Mouse (Mus musculus): ENCODE data around the gene Aldh3a1. TPM values are rescaled to one million over a fixed set of nuclear protein-coding genes. Genes with fewer than 3 reads are reported as not detected.

The Aldh3a1 gene
- polyA plus RNA-seq, 1 experiment from 2014 or later = not detected

DNA sequence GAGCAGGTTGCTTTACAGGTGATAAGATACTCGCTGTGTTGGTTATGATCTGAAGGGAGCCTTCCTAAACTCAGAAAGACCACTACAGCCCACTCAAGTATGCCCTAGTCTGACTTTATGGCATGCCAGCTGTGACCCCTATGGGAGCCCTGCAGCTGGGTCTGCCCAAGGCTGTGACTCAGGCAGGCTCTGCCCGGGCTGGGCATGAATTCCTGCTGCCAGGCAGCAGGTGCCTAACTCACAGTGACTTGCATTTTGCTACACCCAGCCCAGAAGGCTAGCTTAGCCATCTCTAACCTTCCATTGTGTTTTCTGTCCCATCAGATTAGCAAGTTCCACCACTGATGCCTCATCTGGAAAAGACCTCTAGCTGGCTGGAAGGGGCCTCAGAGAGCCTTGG lies 4.5 kb upstream of the Aldh3a1 start:
- Histone ChIP-seq H3K36me3 (ENCODE audit: control insufficient read depth, insufficient read depth, low read length) (no peaks in the 10 kb centered on the region), H3K27ac (ENCODE audit: low read depth) (no peak overlapping the region), H3K9me3 (ENCODE audit: control insufficient read depth, low read length) (no peaks in the 10 kb centered on the region), H3K9ac (ENCODE audit: low read length) (no peak overlapping the region), H3K4me3 (ENCODE audit: low read depth, low read length) (no peak overlapping the region), H3K4me1 (replicated peaks; ENCODE audit: control insufficient read depth, insufficient read depth, low read length) (no peaks in the 10 kb centered on the region), H3K4me2 (ENCODE audit: low read length) (no peak overlapping the region), H3K27me3 (replicated peaks; ENCODE audit: control insufficient read depth, insufficient read depth, low read length) (no peaks in the 10 kb centered on the region)
- 74% methylated on average over 2 of the region's 2 CpGs for WGBS
- DNase-seq (ENCODE audit: low spot score) (no peak), ATAC-seq (replicated peaks; ENCODE audit: low FRiP score, low TSS enrichment, low read depth) (no peak)

DNA sequence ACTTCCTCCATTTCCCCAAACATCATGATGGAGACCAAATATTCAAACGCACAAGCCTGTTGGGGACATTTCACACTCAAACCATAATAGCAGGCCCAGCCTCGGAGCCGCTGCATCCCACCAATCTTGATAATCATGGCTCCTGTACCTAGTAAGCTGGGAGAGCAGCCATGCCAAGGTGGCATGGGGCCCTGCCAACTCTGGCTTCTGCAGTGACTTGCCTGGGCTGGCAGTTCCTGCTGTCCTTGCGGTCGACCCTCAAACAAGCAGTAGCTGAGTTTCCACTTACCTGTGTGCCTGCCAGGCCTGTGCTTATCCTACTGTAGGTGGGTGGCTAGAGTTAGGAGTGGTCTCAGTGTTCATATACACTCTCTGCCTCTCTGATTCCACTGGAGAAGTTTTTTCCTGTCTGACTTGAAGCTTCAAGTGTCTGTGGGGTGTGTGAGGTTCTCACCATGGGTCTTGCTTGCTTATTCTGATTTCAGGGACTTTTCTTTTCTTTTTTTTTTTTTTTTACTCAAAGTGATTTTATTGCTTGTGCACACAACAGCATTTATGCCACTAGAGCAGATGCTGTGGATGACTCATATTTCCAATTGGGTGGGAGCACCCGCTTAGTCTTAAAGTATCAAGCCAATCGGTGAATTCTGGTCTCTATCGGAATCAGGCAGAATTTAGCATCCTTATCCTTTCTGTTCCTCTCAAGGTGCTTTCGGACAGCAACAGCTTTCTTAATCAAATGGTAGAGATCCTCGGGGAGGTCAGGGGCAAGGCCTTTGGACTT lies 2.0 kb upstream of the Aldh3a1 start:
- no peak for ATAC-seq (replicated peaks; ENCODE audit: low FRiP score, low TSS enrichment, low read depth)
- WGBS = 92% methylated on average over 10 of the region's 10 CpGs
- no peaks in the 10 kb centered on the region for H3K27me3 ChIP-seq (replicated peaks; ENCODE audit: control insufficient read depth, insufficient read depth, low read length)

DNA sequence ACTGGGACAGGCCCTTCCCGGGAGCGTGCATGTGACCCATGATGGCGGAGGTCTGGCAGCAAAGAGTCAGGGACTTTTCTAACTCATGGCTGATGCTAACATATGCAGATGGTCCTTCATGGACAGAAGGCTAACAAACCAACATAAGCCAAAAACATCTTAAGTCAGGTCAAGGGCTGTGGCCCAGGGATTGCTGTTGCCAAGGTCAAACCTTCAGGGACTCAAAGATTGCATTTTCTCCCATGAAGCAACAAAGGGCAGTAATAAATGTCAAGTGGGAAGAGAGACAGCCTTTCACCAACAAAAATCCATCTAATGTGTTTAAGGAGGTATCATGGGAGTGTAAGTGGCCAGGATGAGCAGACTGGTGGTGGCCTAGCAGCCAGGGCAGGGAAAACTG lies 1.2 kb upstream of the Aldh3a1 start:
- no peak for ATAC-seq (replicated peaks; ENCODE audit: low FRiP score, low TSS enrichment, low read depth)
- H3K27me3 ChIP-seq (replicated peaks; ENCODE audit: control insufficient read depth, insufficient read depth, low read length) = no peaks in the 10 kb centered on the region
- no peak for DNase-seq (ENCODE audit: low spot score)
- no peaks in the 10 kb centered on the region for H3K36me3 ChIP-seq (ENCODE audit: control insufficient read depth, insufficient read depth, low read length)
- H3K9ac ChIP-seq (ENCODE audit: low read length) = no peak overlapping the region
- no peaks in the 10 kb centered on the region for H3K4me1 ChIP-seq (replicated peaks; ENCODE audit: control insufficient read depth, insufficient read depth, low read length)
- 94% methylated on average over 3 of the region's 3 CpGs for WGBS
- H3K27ac ChIP-seq (ENCODE audit: low read depth) = no peak overlapping the region
- no peak overlapping the region for H3K4me3 ChIP-seq (ENCODE audit: low read depth, low read length)
- H3K4me2 ChIP-seq (ENCODE audit: low read length) = no peak overlapping the region
- no peaks in the 10 kb centered on the region for H3K9me3 ChIP-seq (ENCODE audit: control insufficient read depth, low read length)

More for the DNA sequence above, 2.0 kb upstream of the Aldh3a1 start:
- Histone ChIP-seq H3K27ac (ENCODE audit: low read depth) (no peak overlapping the region), H3K4me1 (replicated peaks; ENCODE audit: control insufficient read depth, insufficient read depth, low read length) (no peaks in the 10 kb centered on the region), H3K9me3 (ENCODE audit: control insufficient read depth, low read length) (no peaks in the 10 kb centered on the region), H3K36me3 (ENCODE audit: control insufficient read depth, insufficient read depth, low read length) (no peaks in the 10 kb centered on the region), H3K9ac (ENCODE audit: low read length) (no peak overlapping the region), H3K4me2 (ENCODE audit: low read length) (no peak overlapping the region), H3K4me3 (ENCODE audit: low read depth, low read length) (no peak overlapping the region)
- DNase-seq (ENCODE audit: low spot score) = no peak

DNA sequence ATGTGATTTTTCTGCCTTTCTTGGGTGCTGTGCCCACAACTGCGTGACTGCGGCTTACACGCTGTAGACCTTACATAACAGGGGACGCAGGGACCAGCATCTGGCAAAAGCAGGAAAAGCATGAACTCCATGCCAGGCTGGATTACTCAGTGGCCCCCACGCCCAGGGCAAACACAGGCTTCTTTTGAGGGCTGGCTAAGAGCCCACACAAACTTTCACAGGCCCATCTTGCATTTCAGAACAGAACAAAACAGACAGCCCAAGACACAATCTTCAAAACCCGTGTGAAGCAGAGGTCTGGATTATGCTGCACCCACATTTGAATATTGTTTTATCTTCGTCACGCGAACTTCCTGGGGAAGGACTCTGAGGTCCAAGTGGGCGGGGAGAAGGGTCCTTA lies 979 bp downstream of the Aldh3a1 start:
- DNase-seq (ENCODE audit: low spot score) (no peak), ATAC-seq (replicated peaks; ENCODE audit: low FRiP score, low TSS enrichment, low read depth) (no peak)
- H3K4me1 ChIP-seq (replicated peaks; ENCODE audit: control insufficient read depth, insufficient read depth, low read length) = no peaks in the 10 kb centered on the region
- no peak overlapping the region for H3K27ac ChIP-seq (ENCODE audit: low read depth)
- WGBS = 80% methylated on average over 10 of the region's 10 CpGs
- H3K4me3 ChIP-seq (ENCODE audit: low read depth, low read length) = no peak overlapping the region
- no peaks in the 10 kb centered on the region for H3K9me3 ChIP-seq (ENCODE audit: control insufficient read depth, low read length)
- H3K36me3 ChIP-seq (ENCODE audit: control insufficient read depth, insufficient read depth, low read length) = no peaks in the 10 kb centered on the region
- H3K27me3 ChIP-seq (replicated peaks; ENCODE audit: control insufficient read depth, insufficient read depth, low read length) = peaks cover 13% of the 10 kb centered on the region; the same call in 1 of the 2 replicates
- H3K9ac ChIP-seq (ENCODE audit: low read length) = no peak overlapping the region
- H3K4me2 ChIP-seq (ENCODE audit: low read length) = no peak overlapping the region

DNA sequence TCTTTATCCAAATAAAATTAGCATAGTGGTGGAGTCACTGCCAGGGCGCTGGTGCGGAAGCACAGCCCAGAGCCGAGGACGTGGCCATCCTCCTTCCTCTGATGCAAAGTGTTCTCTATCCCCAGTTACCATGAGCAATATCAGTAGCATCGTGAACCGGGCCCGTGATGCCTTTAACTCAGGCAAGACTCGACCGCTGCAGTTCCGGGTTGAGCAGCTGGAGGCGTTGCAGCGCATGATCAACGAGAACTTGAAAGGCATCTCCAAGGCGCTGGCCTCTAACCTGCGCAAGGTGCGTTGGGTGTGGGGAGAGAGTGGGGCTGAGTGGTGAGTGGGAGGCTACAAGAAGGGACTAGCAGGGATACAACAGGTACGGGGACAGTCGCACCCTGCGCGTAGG lies 4.8 kb downstream of the Aldh3a1 start:
- no peak overlapping the region for H3K4me3 ChIP-seq (ENCODE audit: low read depth, low read length)
- peaks cover 13% of the 10 kb centered on the region; the same call in 1 of the 2 replicates for H3K27me3 ChIP-seq (replicated peaks; ENCODE audit: control insufficient read depth, insufficient read depth, low read length)
- H3K36me3 ChIP-seq (ENCODE audit: control insufficient read depth, insufficient read depth, low read length) = no peaks in the 10 kb centered on the region
- H3K4me1 ChIP-seq (replicated peaks; ENCODE audit: control insufficient read depth, insufficient read depth, low read length) = no peaks in the 10 kb centered on the region
- ATAC-seq (replicated peaks; ENCODE audit: low FRiP score, low TSS enrichment, low read depth) (no peak), DNase-seq (ENCODE audit: low spot score) (no peak)
- no peak overlapping the region for H3K9ac ChIP-seq (ENCODE audit: low read length)
- no peak overlapping the region for H3K27ac ChIP-seq (ENCODE audit: low read depth)
- WGBS = 36% methylated on average over 20 of the region's 20 CpGs
- H3K4me2 ChIP-seq (ENCODE audit: low read length) = no peak overlapping the region
- H3K9me3 ChIP-seq (ENCODE audit: control insufficient read depth, low read length) = no peaks in the 10 kb centered on the region

DNA sequence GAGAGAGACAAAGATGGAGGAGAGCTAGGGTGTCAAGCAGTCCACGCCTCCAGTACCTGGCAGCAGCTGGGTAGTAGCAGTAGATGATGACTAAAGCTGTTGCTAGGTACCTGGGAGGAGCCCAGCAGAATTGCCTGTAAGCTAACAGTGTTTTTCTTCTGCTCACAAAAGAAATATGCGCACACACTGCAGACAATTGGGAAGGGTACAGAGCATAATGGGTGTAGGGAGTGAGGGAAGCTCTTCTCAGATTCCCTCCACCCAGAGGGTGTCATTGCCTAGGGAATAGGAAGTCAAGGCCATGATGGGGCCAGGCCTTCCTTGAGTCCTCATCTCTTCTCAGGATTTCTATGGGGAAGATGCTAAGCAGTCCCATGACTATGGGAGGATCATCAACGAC lies 8.6 kb downstream of the Aldh3a1 start:
- ATAC-seq (replicated peaks; ENCODE audit: low FRiP score, low TSS enrichment, low read depth) = no peak
- Histone ChIP-seq H3K9ac (ENCODE audit: low read length) (no peak overlapping the region), H3K4me2 (ENCODE audit: low read length) (no peak overlapping the region), H3K36me3 (ENCODE audit: control insufficient read depth, insufficient read depth, low read length) (no peaks in the 10 kb centered on the region), H3K9me3 (ENCODE audit: control insufficient read depth, low read length) (no peaks in the 10 kb centered on the region), H3K4me1 (replicated peaks; ENCODE audit: control insufficient read depth, insufficient read depth, low read length) (no peaks in the 10 kb centered on the region), H3K4me3 (ENCODE audit: low read depth, low read length) (no peak overlapping the region), H3K27ac (ENCODE audit: low read depth) (no peak overlapping the region), H3K27me3 (replicated peaks; ENCODE audit: control insufficient read depth, insufficient read depth, low read length) (peaks cover 13% of the 10 kb centered on the region; the same call in 1 of the 2 replicates)
- no peak for DNase-seq (ENCODE audit: low spot score)
- WGBS = 79% methylated on average over 3 of the region's 3 CpGs

DNA sequence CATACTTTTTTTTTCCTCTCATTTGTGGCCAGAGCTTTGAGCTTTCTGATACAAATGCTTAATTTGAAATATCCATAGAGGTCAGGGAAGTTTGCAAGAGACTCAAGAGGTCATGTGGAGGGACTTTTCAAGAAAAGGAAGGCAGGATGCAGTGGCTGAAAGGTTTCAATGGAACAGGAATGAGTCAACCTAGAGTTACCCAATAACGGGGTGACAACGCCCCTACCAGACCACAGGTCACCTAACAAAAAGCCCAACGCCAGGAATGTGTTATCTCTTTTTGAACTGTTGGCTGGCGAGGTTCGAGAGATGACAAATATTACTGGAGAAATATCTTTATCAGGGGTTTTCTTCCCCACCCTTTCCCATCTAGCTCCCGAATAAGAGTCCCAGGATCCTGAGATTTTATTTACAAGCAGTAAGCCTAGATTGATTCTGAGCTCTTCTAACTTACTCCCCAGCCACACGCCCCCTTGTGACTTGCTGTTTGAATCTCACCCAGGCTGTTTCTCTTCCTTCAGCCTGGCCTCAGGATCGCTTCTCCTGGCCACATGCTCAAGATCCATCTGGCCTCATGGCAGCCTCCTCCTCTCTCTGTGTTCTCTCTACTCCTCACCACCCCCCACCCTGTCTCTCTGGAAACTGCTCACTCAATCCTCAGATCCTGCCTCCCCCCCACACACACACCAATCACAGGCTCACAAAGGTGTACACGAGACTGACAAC lies 13.0 kb downstream of the Aldh3a1 start:
- ATAC-seq (replicated peaks; ENCODE audit: low FRiP score, low TSS enrichment, low read depth) = no peak
- Histone ChIP-seq H3K27ac (ENCODE audit: low read depth) (no peak overlapping the region), H3K27me3 (replicated peaks; ENCODE audit: control insufficient read depth, insufficient read depth, low read length) (no peaks in the 10 kb centered on the region), H3K4me2 (ENCODE audit: low read length) (no peak overlapping the region), H3K36me3 (ENCODE audit: control insufficient read depth, insufficient read depth, low read length) (no peaks in the 10 kb centered on the region), H3K4me3 (ENCODE audit: low read depth, low read length) (no peak overlapping the region), H3K9me3 (ENCODE audit: control insufficient read depth, low read length) (no peaks in the 10 kb centered on the region), H3K9ac (ENCODE audit: low read length) (no peak overlapping the region), H3K4me1 (replicated peaks; ENCODE audit: control insufficient read depth, insufficient read depth, low read length) (no peaks in the 10 kb centered on the region)
- 57% methylated on average over 9 of the region's 9 CpGs for WGBS
- no peak for DNase-seq (ENCODE audit: low spot score)

DNA sequence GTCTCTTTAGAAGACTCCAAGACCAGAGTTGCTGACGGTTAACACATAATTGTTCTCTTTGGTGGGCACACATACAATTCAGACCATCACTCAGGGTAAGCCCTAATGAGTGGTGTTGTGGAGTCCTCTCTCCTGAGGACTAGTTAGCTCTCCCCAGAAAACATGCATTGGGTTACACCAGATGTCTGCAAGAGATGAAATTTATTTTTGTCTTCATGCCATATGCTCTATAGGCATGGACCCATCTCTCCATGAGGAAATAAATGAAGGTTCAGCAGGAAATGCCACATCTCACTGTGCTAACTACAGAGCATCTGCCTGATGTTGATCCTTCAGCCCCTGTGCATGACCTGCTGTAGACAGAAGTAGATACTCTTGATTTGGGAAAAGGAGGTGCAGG lies 14.7 kb downstream of the Aldh3a1 start:
- Histone ChIP-seq H3K9ac (ENCODE audit: low read length) (no peak overlapping the region), H3K4me1 (replicated peaks; ENCODE audit: control insufficient read depth, insufficient read depth, low read length) (0 out of 2 replicates have a peak, but pooled peaks cover 3% of the 10 kb centered on the region), H3K9me3 (ENCODE audit: control insufficient read depth, low read length) (no peaks in the 10 kb centered on the region), H3K36me3 (ENCODE audit: control insufficient read depth, insufficient read depth, low read length) (no peaks in the 10 kb centered on the region), H3K4me3 (ENCODE audit: low read depth, low read length) (no peak overlapping the region), H3K4me2 (ENCODE audit: low read length) (no peak overlapping the region), H3K27ac (ENCODE audit: low read depth) (no peak overlapping the region), H3K27me3 (replicated peaks; ENCODE audit: control insufficient read depth, insufficient read depth, low read length) (no peaks in the 10 kb centered on the region)
- ATAC-seq (replicated peaks; ENCODE audit: low FRiP score, low TSS enrichment, low read depth) (no peak), DNase-seq (ENCODE audit: low spot score) (no peak)
- 78% methylated on average over 1 of the region's 1 CpGs for WGBS
